Mouse (Mus musculus): ENCODE data around the gene Olfr789. TPM values are rescaled to one million over a fixed set of nuclear protein-coding genes. Genes with fewer than 3 reads are reported as not detected.

Gene Olfr789
- polyA plus RNA-seq, 1 experiment: not detected

DNA sequence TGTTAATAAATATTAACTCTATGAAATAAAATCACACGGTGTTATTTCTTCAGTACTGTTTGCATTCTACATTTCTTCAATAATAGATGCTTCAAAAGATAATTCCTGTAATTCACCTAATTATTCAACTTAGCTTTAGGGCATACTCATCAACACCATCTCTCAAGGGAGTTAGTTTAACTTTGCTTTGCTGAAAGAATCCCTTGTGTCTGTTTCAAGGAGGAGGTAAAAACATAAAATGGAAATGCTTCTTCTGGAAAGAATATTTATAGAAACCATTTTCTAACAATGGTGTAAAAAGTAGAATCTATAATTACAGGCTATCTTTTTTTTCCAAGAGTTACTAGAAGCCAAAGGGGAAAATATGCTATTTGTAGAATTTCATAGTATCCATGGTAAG, 54.3 kb downstream of the Olfr789 start, which contains the start of gene Olfr792:
Olfr792 (plus strand) TSS at position 301 of the 400 bp plus-strand sequence.
- no peaks in the 10 kb centered on the region for H3K4me1 ChIP-seq (ENCODE audit: control insufficient read depth, insufficient read depth, low read length)
- H3K27me3 ChIP-seq (ENCODE audit: control insufficient read depth, insufficient read depth, low read length): no peaks in the 10 kb centered on the region
- no peak within 1 kb of the TSS for H3K4me3 ChIP-seq (replicated peaks; ENCODE audit: insufficient read depth, low read depth, low read length)
- 86% methylated on average over 1 of the region's 1 CpGs for WGBS
- TF ChIP-seq CTCF (IDR thresholded peaks at IDR 0.05; ENCODE audit: borderline replicate concordance, insufficient read depth, low read depth, low read length) (no peak), POLR2A (IDR thresholded peaks at IDR 0.05; ENCODE audit: borderline replicate concordance, insufficient read depth, low read length) (no peak)
- no peak for DNase-seq
- no peak within 1 kb of the TSS for H3K27ac ChIP-seq (ENCODE audit: insufficient read depth, low read length)

Other genes with a start within 250 kb of the Olfr789 start
- gene Olfr774, start 248.5 kb upstream of the Olfr789 start, polyA plus RNA-seq (2012; rRNA removed): not detected in 2 replicates
- not detected in 2 replicates for gene Olfr775, start 236.3 kb upstream of the Olfr789 start, polyA plus RNA-seq (2012; rRNA removed)
- not detected in 2 replicates for gene Olfr776, start 225.6 kb upstream of the Olfr789 start, polyA plus RNA-seq (2012; rRNA removed)
- gene Olfr777, start 213.3 kb upstream of the Olfr789 start, polyA plus RNA-seq (2012; rRNA removed): not detected in 2 replicates
- gene Olfr780, start 166.6 kb upstream of the Olfr789 start, polyA plus RNA-seq (2012; rRNA removed): not detected in 2 replicates
- gene Olfr781, start 155.9 kb upstream of the Olfr789 start, polyA plus RNA-seq (2012; rRNA removed): not detected in 2 replicates
- not detected in 2 replicates for gene Olfr782, start 135.9 kb upstream of the Olfr789 start, polyA plus RNA-seq (2012; rRNA removed)
- 0.06 and 0.08 TPM in 2 replicates for gene Olfr784, start 100.7 kb upstream of the Olfr789 start, polyA plus RNA-seq (2012; rRNA removed)
- gene Olfr785, start 79.3 kb upstream of the Olfr789 start, polyA plus RNA-seq (2012; rRNA removed): not detected in 2 replicates
- not detected in 2 replicates for gene Olfr786, start 57.4 kb upstream of the Olfr789 start, polyA plus RNA-seq (2012; rRNA removed)
- not detected in 2 replicates for gene Olfr787, start 22.9 kb upstream of the Olfr789 start, polyA plus RNA-seq (2012; rRNA removed)
- not detected in 2 replicates for gene Olfr788, start 13.8 kb upstream of the Olfr789 start, polyA plus RNA-seq (2012; rRNA removed)
- gene Olfr790, start 13.7 kb downstream of the Olfr789 start, polyA plus RNA-seq (2012; rRNA removed): not detected in 2 replicates
- not detected in 2 replicates for gene Olfr791, start 37.0 kb downstream of the Olfr789 start, polyA plus RNA-seq (2012; rRNA removed)
- gene Olfr792, start 54.4 kb downstream of the Olfr789 start, polyA plus RNA-seq (2012; rRNA removed): not detected in 2 replicates
- not detected in 2 replicates for gene Olfr794, start 82.9 kb downstream of the Olfr789 start, polyA plus RNA-seq (2012; rRNA removed)
- not detected in 2 replicates for gene Olfr796, start 127.8 kb downstream of the Olfr789 start, polyA plus RNA-seq (2012; rRNA removed)
- not detected in 2 replicates for gene Olfr798, start 143.2 kb downstream of the Olfr789 start, polyA plus RNA-seq (2012; rRNA removed)
- gene Olfr799, start 152.7 kb downstream of the Olfr789 start, polyA plus RNA-seq (2012; rRNA removed): not detected in 2 replicates
- not detected in 2 replicates for gene Olfr800, start 172.9 kb downstream of the Olfr789 start, polyA plus RNA-seq (2012; rRNA removed)
- not detected in 2 replicates for gene Olfr801, start 189.1 kb downstream of the Olfr789 start, polyA plus RNA-seq (2012; rRNA removed)
- not detected in 2 replicates for gene Olfr802, start 203.4 kb downstream of the Olfr789 start, polyA plus RNA-seq (2012; rRNA removed)
- not detected in 2 replicates for gene Olfr803, start 209.5 kb downstream of the Olfr789 start, polyA plus RNA-seq (2012; rRNA removed)
- not detected in 2 replicates for gene Olfr804, start 218.5 kb downstream of the Olfr789 start, polyA plus RNA-seq (2012; rRNA removed)
- gene Olfr805, start 244.6 kb downstream of the Olfr789 start, polyA plus RNA-seq (2012; rRNA removed): not detected in 2 replicates

Data from cerebellum, adult 2 months (tissue).